Mouse (Mus musculus) retina, adult 2 months (tissue): ENCODE measurements at regions not wholly inside any gene's neighbourhood (a gene's known extent, or its start where the extent isn't known, plus 50 kb on each side); places are given as distances from the start of the nearest gene placed in this dataset.
A peak's percentile ranks its signal among the peaks of the same experiment; 100 is the strongest.

Experiments used
- DNase-seq: peaks from one replicate; pipeline ENCODE4 v3.0.0-alpha.2; 2012; ENCODE audit warnings: low read depth, low spot score

GRCm38 (mm10) chr15:69632306-69632705 lies 3131.6 kb upstream of the Lrrc6 start:
- DNase-seq = no peak

GRCm38 (mm10) chr15:69617998-69618397 lies 3117.3 kb upstream of the Lrrc6 start:
- DNase-seq = no peak

DNA sequence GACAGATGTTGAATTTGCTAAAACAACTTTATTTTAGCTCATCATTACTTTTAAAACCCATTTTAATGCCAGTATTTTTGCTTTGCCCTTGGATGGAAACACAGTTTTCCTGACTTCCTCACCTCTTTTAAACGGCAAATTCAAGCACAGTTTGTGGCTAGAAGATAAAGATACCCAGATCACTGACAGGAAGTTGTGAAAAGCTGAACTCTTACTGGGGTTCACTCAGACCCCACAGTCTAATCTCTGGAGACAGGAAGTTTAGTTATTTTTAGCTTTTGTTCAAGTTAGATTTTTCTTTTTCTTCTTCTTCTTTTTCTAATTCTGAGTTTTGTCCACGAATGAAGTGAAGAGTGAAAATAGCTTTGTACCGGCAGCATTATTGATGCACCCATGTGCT lies 3113.3 kb upstream of the Lrrc6 start:
- DNase-seq = no peak

GRCm38 (mm10) chr15:69591219-69592006 lies 3090.7 kb upstream of the Lrrc6 start:
- DNase-seq = no peak

DNA sequence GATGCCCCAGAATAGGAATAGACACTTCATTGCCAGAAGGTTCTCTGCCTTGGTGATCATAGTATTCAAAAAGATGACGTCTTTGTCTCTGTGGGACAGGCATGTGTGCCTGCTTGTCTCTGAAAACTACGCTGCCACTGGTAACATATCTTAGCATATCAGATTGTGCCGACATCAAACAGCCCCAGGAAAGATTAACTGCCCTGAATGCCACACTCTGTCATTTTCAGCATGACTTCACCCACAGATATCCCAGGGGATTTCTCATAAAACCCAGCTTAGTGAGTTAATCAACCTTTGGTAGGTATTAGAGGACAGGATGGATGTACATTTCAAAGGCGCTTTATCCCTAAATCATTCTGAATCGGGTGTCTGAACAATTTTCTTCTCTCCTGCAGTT lies 3087.4 kb upstream of the Lrrc6 start:
- DNase-seq = peak; percentile 20

DNA sequence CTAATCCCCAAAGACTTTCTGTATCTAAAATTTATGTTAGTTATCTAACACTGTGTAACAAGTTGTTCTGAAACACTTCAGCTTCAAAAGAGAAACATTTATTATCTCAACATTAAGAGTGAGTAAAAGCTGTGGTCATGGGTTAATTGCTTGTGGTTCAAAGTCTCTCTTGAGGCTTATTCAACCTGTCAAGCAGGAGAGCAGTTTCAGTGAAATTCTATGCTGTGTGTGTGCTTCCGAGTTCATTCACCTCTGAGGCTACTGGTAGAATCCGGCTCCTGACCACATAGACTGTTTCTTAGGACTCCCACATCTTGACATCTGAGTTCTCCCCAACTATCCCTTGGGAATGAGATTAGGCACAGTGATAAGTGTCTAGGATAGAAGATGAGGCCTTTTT lies 3076.0 kb upstream of the Lrrc6 start:
- DNase-seq = no peak

DNA sequence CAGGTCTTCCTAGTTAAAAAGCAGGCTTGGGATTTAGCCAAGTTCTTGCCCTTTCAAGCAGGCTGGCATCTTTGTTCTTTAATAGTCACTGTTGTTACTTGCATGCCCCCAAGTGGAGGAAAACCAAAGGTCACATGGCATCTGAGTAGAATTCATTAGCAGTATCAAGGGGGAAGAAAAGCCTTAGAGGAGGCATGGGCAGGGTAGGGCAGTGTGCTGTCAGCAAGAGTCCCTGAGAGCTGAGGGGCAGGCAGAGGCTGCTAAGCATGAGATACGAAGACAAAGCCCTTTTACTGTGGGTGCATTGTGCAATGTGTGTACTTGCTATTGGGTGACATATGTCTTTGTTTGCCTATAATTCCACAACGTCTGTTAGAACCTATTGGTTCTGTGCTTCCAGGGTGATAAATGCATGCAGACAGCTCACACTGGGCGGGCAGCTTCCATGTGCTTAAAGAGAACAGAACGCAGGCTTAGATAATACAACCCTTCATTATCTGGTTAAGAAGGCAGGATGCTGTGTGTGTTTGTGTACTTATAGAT lies 3075.0 kb upstream of the Lrrc6 start:
- DNase-seq = no peak

DNA sequence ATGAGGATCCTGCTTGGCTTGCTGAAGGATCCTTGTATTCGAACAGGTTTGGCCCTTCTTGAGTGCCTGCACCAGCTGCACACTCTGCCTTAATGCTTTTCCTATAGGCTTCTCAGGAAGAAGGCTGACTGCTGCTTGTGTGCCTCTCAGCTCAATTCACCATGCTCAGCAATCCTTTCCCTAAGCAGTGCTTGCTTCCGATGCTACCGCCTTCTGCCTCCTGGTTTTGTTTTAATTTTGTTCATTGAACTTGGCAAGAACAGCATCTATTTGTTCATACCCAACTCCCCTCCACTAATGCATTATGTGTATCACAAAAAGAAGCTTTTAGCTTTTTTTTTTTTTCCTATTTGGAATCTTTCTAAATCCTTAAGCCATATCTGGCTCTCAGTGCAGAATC lies 3053.5 kb upstream of the Lrrc6 start:
- DNase-seq = no peak

- no peak for DNase-seq
Observed at GRCm38 (mm10) chr15:69552062-69552628, 3051.4 kb upstream of the Lrrc6 start.

GRCm38 (mm10) chr15:69551012-69551411 lies 3050.3 kb upstream of the Lrrc6 start:
- DNase-seq = no peak

GRCm38 (mm10) chr15:69526441-69527094 lies 3025.9 kb upstream of the Lrrc6 start:
- no peak for DNase-seq

DNA sequence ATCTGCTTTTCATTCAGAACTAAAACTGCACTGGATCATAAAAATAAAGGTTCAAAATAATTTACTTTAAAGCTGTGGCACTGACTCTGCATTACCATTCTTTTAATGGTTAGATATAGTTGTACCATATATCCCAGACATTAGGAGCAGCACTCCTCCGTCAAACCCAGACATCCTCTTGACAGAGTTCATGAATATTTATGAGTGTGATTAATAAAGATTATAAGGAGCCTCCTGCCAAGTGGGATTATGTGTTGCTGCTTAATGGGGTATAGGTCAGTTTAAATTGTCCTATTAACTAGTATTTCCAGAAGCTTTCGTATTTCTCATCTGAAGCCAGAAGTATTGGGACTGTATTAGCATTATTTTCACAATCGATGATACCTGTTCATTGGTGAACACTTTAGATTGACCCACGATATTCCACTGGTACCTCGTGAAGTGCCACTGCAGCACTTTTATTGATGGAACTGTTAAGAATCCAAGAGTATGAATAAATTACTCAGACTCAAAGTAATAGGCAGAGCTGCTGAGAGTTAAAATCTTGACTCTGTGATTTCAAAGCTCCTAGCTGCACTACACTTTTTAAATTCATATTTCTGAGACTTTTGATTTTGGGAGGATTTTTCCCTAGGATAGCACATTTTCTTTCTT lies 2983.8 kb upstream of the Lrrc6 start:
- no peak for DNase-seq

DNA sequence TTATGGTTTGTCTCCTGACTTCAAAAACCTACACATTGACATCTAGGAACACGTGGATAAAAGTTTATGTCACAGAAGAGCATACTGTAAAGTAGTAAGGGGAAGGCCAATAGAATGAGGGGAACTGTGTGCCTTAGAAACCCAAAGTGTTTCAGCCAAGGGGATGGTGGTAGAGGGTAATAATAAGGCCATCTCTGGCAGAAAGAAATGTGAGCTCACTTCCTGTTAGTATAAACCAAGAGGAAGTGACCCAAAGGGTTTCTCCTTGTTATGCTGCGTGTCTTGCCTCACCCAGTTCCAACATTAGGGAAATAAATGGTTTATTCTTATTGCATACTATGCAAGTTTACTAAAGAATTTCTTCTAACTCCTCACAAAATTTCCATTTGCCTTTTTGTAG lies 2982.4 kb upstream of the Lrrc6 start:
- no peak for DNase-seq

DNA sequence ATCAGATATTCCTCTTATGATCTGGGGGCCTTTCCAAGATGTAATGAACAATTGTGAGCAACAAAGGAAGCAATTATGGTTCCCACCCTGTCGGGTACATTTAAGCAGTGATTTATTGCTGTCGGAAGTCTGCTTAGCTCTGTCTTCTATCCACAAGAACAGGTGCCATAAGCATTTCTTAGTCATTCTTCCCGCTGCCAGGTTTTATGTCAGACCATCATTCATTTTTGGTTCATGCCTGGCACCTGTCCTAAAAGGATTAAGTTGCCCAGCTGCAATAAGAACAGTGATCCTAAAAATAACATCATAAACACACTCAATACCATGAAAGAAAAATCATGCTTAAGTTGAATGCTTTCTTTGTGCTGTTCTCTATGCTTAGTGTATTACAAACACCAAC lies 2980.4 kb upstream of the Lrrc6 start:
- DNase-seq = no peak

GRCm38 (mm10) chr15:69477050-69477449 lies 2976.3 kb upstream of the Lrrc6 start:
- DNase-seq = no peak

DNA sequence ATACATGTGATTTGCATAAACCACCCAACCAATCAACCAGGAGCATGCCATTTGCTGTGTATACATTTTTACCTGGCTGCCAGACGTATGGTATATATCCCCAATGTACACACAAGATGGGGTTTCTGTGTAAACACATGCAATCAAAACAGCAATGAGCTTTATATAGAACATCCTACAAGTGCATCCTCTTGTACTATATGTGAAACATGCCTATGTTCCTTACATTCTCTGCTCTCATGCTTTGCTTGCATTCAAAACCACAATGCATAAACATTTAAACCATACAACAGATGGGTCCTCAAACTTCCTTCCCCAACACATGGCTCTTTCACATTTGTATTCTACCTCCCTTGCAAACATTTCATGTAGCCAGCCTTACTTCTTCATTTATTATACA lies 2968.9 kb upstream of the Lrrc6 start:
- no peak for DNase-seq

- DNase-seq = no peak
Observed at GRCm38 (mm10) chr15:69460581-69461194, 2960.0 kb upstream of the Lrrc6 start.

GRCm38 (mm10) chr15:69457473-69457872 lies 2956.8 kb upstream of the Lrrc6 start:
- no peak for DNase-seq

GRCm38 (mm10) chr15:69456191-69456770 lies 2955.6 kb upstream of the Lrrc6 start:
- no peak for DNase-seq

- no peak for DNase-seq
Observed at GRCm38 (mm10) chr15:69441008-69441407, 2940.3 kb upstream of the Lrrc6 start.

- DNase-seq = no peak
Observed at GRCm38 (mm10) chr15:69413531-69414011, 2912.9 kb upstream of the Lrrc6 start.
